Mouse (Mus musculus): ENCODE measurements at regions not wholly inside any gene's neighbourhood (a gene's known extent, or its start where the extent isn't known, plus 50 kb on each side); places are given as distances from the start of the nearest gene placed in this dataset.

DNA sequence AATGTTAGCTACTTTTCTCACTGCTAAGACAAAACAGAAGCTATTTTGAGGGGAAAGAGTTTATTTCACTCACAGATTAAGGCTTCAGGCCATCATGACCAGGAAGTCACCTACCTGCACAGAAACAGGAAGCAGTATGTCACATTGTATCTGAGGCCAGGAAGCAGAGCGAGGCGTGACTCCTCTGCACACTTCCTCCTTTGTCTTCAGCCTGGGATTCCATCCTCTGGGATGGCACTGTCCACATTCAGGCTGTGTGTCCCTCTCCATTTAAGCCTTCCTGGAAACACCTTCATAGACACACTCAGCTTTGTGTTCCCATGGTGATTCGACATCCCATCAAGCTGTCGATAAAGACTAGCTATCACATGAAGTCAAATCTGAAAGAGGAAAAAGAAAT is 145.0 kb downstream of the Ifng start:
- 96% methylated on average over 4 of the region's 4 CpGs for WGBS
- DNase-seq = no peak
- TF ChIP-seq POLR2A (IDR thresholded peaks at IDR 0.05; ENCODE audit: borderline replicate concordance, insufficient read depth, low read length) (no peak), CTCF (IDR thresholded peaks at IDR 0.05; ENCODE audit: borderline replicate concordance, insufficient read depth, low read depth, low read length) (no peak)
- no peak overlapping the region for H3K4me3 ChIP-seq (replicated peaks; ENCODE audit: insufficient read depth, low read depth, low read length)
- H3K27me3 ChIP-seq (ENCODE audit: control insufficient read depth, insufficient read depth, low read length) = no peaks in the 10 kb centered on the region
- H3K4me1 ChIP-seq (ENCODE audit: control insufficient read depth, insufficient read depth, low read length) = no peaks in the 10 kb centered on the region
- H3K27ac ChIP-seq (ENCODE audit: insufficient read depth, low read length) = no peak overlapping the region

DNA sequence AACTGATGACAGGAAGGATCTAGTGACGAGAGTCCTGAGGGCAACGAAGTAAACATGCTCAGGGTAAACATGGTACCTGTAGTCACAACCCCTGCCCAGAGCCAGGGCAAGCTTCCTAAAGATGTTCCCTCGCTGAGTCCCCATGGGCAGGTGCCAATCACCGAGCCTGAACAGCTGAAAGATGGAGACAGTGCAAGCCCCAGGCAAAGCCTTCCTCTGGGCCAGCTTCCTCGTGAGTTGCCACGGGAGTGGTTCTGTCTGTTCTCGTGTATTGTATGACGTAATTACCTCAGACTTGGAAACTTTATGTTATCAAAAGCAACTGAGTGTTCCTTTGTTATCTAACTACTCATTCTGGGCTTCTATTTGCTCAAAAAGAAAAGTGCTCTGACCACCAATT is 147.4 kb downstream of the Ifng start:
- Histone ChIP-seq H3K4me1 (ENCODE audit: control insufficient read depth, insufficient read depth, low read length) (no peaks in the 10 kb centered on the region), H3K27me3 (ENCODE audit: control insufficient read depth, insufficient read depth, low read length) (no peaks in the 10 kb centered on the region), H3K27ac (ENCODE audit: insufficient read depth, low read length) (no peak overlapping the region), H3K4me3 (replicated peaks; ENCODE audit: insufficient read depth, low read depth, low read length) (no peak overlapping the region)
- no peak for DNase-seq
- WGBS = 51% methylated on average over 8 of the region's 8 CpGs
- TF ChIP-seq CTCF (IDR thresholded peaks at IDR 0.05; ENCODE audit: borderline replicate concordance, insufficient read depth, low read depth, low read length) (no peak), POLR2A (IDR thresholded peaks at IDR 0.05; ENCODE audit: borderline replicate concordance, insufficient read depth, low read length) (no peak)

DNA sequence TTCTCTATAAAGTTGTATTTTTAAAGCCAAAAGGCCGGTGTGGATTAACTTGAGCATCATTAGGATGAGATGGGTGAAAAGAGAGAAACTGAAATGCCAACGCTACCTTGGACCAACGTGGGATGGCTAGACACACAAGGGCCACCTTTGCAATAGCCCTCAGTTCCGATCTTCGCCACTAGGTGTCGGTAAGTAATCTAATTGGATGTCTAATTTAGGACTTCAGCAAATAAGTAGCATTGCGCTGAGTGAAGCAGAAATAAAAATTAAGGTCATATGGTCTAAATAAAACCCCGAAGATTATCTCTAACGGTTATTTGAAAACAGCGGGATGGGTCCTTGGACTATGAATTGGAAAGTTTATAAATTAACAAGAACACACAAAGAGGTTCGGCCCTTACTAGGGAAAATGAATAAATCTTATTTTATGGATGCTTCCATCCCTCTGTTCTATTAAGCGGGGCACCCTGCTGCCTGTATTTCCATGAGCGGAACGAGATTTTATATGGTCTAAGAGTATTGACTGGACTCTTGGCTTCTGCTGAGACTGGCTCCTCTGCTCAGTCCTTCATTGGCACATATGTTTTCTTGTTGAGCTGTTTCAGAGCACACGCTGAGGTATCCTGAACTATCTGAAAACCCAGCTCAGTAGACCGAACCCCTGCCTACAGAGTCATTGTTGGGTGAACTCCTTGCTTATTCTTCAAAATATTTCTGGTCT is 152.0 kb downstream of the Ifng start:
- H3K4me3 ChIP-seq (replicated peaks; ENCODE audit: insufficient read depth, low read depth, low read length) = no peak overlapping the region
- 23% methylated on average over 16 of the region's 16 CpGs for WGBS
- TF ChIP-seq CTCF (IDR thresholded peaks at IDR 0.05; ENCODE audit: borderline replicate concordance, insufficient read depth, low read depth, low read length) = peak; percentile 89
- TF ChIP-seq POLR2A (IDR thresholded peaks at IDR 0.05; ENCODE audit: borderline replicate concordance, insufficient read depth, low read length) = no peak
- peak; percentile 60 to 74 for DNase-seq
- no peaks in the 10 kb centered on the region for H3K4me1 ChIP-seq (ENCODE audit: control insufficient read depth, insufficient read depth, low read length)
- H3K27ac ChIP-seq (ENCODE audit: insufficient read depth, low read length) = no peak overlapping the region
- H3K27me3 ChIP-seq (ENCODE audit: control insufficient read depth, insufficient read depth, low read length) = no peaks in the 10 kb centered on the region

DNA sequence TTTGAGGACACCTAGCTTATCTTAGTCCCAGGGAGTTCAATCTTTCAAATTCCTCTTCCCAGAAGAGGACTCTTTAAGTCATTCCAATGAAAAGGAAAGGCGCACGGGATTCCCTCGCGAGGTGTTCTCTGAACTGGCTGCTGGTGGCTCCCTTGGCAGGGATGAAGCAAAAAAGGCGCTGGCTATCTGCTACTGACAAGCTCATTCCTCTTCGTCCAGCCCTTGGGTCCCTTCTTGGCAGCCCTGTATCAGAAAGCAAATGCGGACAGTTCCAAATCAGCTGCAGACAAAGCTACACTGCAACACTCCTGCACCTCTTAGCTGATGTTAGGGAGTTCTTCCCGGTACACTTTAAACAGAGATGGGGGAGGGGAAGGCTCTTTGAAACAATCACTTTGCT is 155.4 kb downstream of the Ifng start:
- 31% methylated on average over 8 of the region's 8 CpGs for WGBS
- H3K27me3 ChIP-seq (ENCODE audit: control insufficient read depth, insufficient read depth, low read length) = no peaks in the 10 kb centered on the region
- TF ChIP-seq POLR2A (IDR thresholded peaks at IDR 0.05; ENCODE audit: borderline replicate concordance, insufficient read depth, low read length) (no peak), CTCF (IDR thresholded peaks at IDR 0.05; ENCODE audit: borderline replicate concordance, insufficient read depth, low read depth, low read length) (no peak)
- H3K4me1 ChIP-seq (ENCODE audit: control insufficient read depth, insufficient read depth, low read length) = no peaks in the 10 kb centered on the region
- no peak for DNase-seq
- H3K4me3 ChIP-seq (replicated peaks; ENCODE audit: insufficient read depth, low read depth, low read length) = no peak overlapping the region
- no peak overlapping the region for H3K27ac ChIP-seq (ENCODE audit: insufficient read depth, low read length)

DNA sequence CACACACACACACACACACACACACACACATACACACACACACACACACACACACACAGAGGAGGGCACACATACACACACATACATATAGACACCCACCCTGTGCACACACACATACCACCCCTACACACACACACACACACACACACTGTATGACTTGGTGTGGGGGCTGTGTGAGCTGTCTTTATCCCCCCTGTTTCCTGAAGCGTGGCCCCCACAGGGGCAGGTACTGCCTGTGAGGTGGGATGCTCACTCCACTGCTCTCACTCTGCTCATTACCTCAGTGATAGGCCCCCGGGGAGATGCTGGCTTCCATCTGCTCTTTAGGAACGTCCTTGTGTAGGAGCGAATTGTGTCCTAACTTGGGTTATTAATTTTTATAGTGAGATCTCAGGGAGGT is 157.7 kb downstream of the Ifng start:
- TF ChIP-seq POLR2A (IDR thresholded peaks at IDR 0.05; ENCODE audit: borderline replicate concordance, insufficient read depth, low read length) = no peak
- no peak for TF ChIP-seq CTCF (IDR thresholded peaks at IDR 0.05; ENCODE audit: borderline replicate concordance, insufficient read depth, low read depth, low read length)
- WGBS = 63% methylated on average over 4 of the region's 4 CpGs
- H3K4me1 ChIP-seq (ENCODE audit: control insufficient read depth, insufficient read depth, low read length) = no peaks in the 10 kb centered on the region

DNA sequence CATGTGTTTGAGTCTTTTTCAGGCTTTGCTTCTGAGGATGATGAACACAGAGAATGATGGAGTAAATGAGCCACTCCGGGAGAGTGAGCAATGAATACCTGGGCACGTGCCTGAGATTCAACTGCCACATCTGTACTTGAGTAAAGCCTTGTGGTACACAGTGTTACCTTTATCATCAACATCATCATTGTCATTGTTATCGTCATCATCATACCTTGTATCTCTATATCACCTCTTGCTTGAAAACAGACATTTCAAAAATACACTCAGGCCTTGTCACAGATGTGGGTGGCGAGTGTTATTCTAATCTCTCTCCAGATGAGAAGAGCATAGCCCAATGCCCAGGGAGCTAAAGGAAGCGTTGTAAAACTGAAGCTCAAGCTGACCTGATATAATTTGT is 158.4 kb downstream of the Ifng start:
- 94% methylated on average over 5 of the region's 5 CpGs for WGBS
- Histone ChIP-seq H3K4me3 (replicated peaks; ENCODE audit: insufficient read depth, low read depth, low read length) (no peak overlapping the region), H3K27me3 (ENCODE audit: control insufficient read depth, insufficient read depth, low read length) (no peaks in the 10 kb centered on the region), H3K27ac (ENCODE audit: insufficient read depth, low read length) (no peak overlapping the region), H3K4me1 (ENCODE audit: control insufficient read depth, insufficient read depth, low read length) (no peaks in the 10 kb centered on the region)
- TF ChIP-seq CTCF (IDR thresholded peaks at IDR 0.05; ENCODE audit: borderline replicate concordance, insufficient read depth, low read depth, low read length) = no peak
- no peak for TF ChIP-seq POLR2A (IDR thresholded peaks at IDR 0.05; ENCODE audit: borderline replicate concordance, insufficient read depth, low read length)
- no peak for DNase-seq

More for the DNA sequence above, 157.7 kb downstream of the Ifng start:
- DNase-seq = no peak
- Histone ChIP-seq H3K4me3 (replicated peaks; ENCODE audit: insufficient read depth, low read depth, low read length) (no peak overlapping the region), H3K27ac (ENCODE audit: insufficient read depth, low read length) (no peak overlapping the region), H3K27me3 (ENCODE audit: control insufficient read depth, insufficient read depth, low read length) (no peaks in the 10 kb centered on the region)

DNA sequence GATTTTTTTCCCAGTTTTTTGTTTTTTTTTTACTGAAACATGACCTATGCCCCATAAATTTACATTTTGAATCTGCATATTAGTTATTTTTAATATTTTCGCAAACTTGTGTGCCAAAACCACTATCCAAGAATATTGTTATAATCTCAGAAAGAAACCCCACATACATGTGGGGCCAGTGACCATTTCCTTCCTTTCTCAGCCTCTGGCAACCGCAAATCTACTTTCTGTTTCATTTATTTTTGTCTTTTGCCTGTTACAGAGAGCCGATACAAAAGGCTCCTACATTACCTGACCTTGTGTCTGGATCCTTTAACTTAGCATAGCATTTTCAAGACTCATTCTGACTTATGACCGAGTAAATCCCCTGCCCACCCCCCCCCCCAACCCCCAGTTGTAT is 158.8 kb downstream of the Ifng start:
- no peak for TF ChIP-seq CTCF (IDR thresholded peaks at IDR 0.05; ENCODE audit: borderline replicate concordance, insufficient read depth, low read depth, low read length)
- TF ChIP-seq POLR2A (IDR thresholded peaks at IDR 0.05; ENCODE audit: borderline replicate concordance, insufficient read depth, low read length) = no peak
- no peak overlapping the region for H3K4me3 ChIP-seq (replicated peaks; ENCODE audit: insufficient read depth, low read depth, low read length)
- no peaks in the 10 kb centered on the region for H3K4me1 ChIP-seq (ENCODE audit: control insufficient read depth, insufficient read depth, low read length)
- H3K27me3 ChIP-seq (ENCODE audit: control insufficient read depth, insufficient read depth, low read length) = no peaks in the 10 kb centered on the region
- H3K27ac ChIP-seq (ENCODE audit: insufficient read depth, low read length) = no peak overlapping the region
- DNase-seq = no peak
- 89% methylated on average over 4 of the region's 4 CpGs for WGBS

DNA sequence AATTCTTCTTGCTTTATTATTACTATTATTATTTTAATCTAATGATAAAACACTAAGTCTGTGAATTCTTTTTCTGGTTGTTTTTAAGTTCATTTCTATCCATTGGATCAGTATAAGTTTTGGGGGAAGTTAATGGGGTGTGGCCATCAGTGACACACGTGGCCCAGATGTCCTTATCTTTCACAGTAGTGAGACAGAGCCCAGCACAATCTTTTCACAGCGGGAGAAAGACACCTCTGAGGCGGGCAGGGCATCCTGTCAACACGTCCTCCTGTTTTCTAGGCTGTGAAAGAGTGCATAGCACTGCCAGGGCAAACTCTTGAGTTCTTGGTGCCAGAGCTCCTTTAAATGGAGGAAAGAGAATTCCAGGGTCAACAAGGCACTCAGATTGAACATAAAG is 162.1 kb downstream of the Ifng start:
- no peak for TF ChIP-seq POLR2A (IDR thresholded peaks at IDR 0.05; ENCODE audit: borderline replicate concordance, insufficient read depth, low read length)
- TF ChIP-seq CTCF (IDR thresholded peaks at IDR 0.05; ENCODE audit: borderline replicate concordance, insufficient read depth, low read depth, low read length) = no peak
- Histone ChIP-seq H3K27me3 (ENCODE audit: control insufficient read depth, insufficient read depth, low read length) (no peaks in the 10 kb centered on the region), H3K4me3 (replicated peaks; ENCODE audit: insufficient read depth, low read depth, low read length) (no peak overlapping the region), H3K27ac (ENCODE audit: insufficient read depth, low read length) (no peak overlapping the region), H3K4me1 (ENCODE audit: control insufficient read depth, insufficient read depth, low read length) (no peaks in the 10 kb centered on the region)
- WGBS = 63% methylated on average over 4 of the region's 4 CpGs
- DNase-seq = no peak
